13 mouse cellular contexts compared by ENCODE assay signal in the genomic region with DNA sequence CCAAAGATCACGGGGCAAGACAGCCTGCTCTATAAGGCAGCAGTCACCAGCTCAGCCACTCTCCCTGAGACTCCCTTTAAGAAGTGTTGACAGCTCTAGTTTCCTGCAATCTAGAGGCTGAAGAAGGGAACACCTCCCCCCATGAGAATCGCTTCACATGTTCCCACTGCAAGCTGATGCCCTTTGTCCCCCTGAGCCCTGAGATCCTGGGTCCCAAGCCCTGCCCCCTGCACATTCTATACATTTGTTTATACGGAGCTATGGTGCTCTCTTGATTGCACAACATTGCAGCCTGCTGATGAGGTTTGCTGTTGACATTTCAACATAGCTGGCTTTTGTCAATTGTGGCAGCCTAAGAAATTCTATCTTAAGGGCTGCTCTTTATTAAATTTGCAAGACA.
A peak's percentile ranks its signal among the peaks of the same experiment; 100 is the strongest.
DNase-seq lines count a peak whose midpoint lies in the region; ATAC-seq and TF ChIP-seq lines count a peak whose summit lies in the region.
"Had no signal": no experiment of that assay in that cellular context is flagged by ENCODE, and none has a peak within 500 bp of the region (broad histone marks: within the 10 kb centered on the region; RNA-seq: fewer than 3 reads in every experiment).

No protein-coding gene starts in this region.

- H3K4me3 ChIP-seq in lung, postnatal 0 days (ENCODE audit: low read depth, low read length): no peak overlapping the region
- H3K4me3 ChIP-seq in intestine, embryonic 15.5 days (replicated peaks): no peak overlapping the region
- no peak overlapping the region for H3K4me3 ChIP-seq in neural tube, embryonic 13.5 days
- H3K4me3 ChIP-seq: hindbrain, embryonic 15.5 days; megakaryocyte, embryonic 14.5 days had no signal

- H3K27me3 ChIP-seq in lung, postnatal 0 days (replicated peaks; ENCODE audit: insufficient read depth, low read length): no peaks in the 10 kb centered on the region
- no peaks in the 10 kb centered on the region for H3K27me3 ChIP-seq in intestine, embryonic 15.5 days (replicated peaks)
- no peaks in the 10 kb centered on the region for H3K27me3 ChIP-seq in neural tube, embryonic 13.5 days
- H3K27me3 ChIP-seq: hindbrain, embryonic 15.5 days; megakaryocyte, embryonic 14.5 days; Patski had no signal

- peak; percentile 62; the same call in 1 of the 2 replicates for TF ChIP-seq EP300 in lung, postnatal 0 days (IDR thresholded peaks at IDR 0.05)

- peak overlapping the region; percentile 27; the same call in 1 of the 2 replicates for H3K4me2 ChIP-seq in lung, postnatal 0 days (replicated peaks; ENCODE audit: low read depth, low read length)
- H3K4me2 ChIP-seq in intestine, embryonic 15.5 days (replicated peaks): peak overlapping the region; percentile 30
- no peak overlapping the region for H3K4me2 ChIP-seq in neural tube, embryonic 13.5 days
- H3K4me2 ChIP-seq: hindbrain, embryonic 15.5 days had no signal

- peak; percentile 69 for DNase-seq in heart, adult 11 months
- DNase-seq in heart, adult 18-20 months: no peak
- peak; percentile 74 for DNase-seq in lung, postnatal 0 days (ENCODE audit: low spot score)
- no peak for DNase-seq in lung, postnatal 14 days
- DNase-seq in thymus, postnatal 10 days (ENCODE audit: low spot score in 2 of 2): no peak
- no peak for DNase-seq in kidney, adult 8-10 months
- DNase-seq: adrenal gland, postnatal 25 days; cerebellum, adult 9-10 months had no signal

- no peak overlapping the region for H3K27ac ChIP-seq in lung, postnatal 0 days (ENCODE audit: low read length)
- H3K27ac ChIP-seq in intestine, embryonic 15.5 days: no peak overlapping the region
- peak overlapping the region; percentile 1; the same call in 1 of the 2 replicates for H3K27ac ChIP-seq in neural tube, embryonic 13.5 days (replicated peaks)
- H3K27ac ChIP-seq: hindbrain, embryonic 15.5 days had no signal

- no peaks in the 10 kb centered on the region for H3K9me3 ChIP-seq in lung, postnatal 0 days (ENCODE audit: low read length)
- no peaks in the 10 kb centered on the region for H3K9me3 ChIP-seq in intestine, embryonic 15.5 days
- H3K9me3 ChIP-seq in neural tube, embryonic 13.5 days: no peaks in the 10 kb centered on the region
- H3K9me3 ChIP-seq: hindbrain, embryonic 15.5 days had no signal

- ATAC-seq in lung, postnatal 0 days: peak; percentile 64
- ATAC-seq in intestine, embryonic 15.5 days: peak; percentile 85
- no peak for ATAC-seq in neural tube, embryonic 13.5 days (ENCODE audit: low read depth)
- ATAC-seq: Patski had no signal

- H3K9ac ChIP-seq in lung, postnatal 0 days (replicated peaks; ENCODE audit: low read depth): no peak overlapping the region
- H3K9ac ChIP-seq in intestine, embryonic 15.5 days: no peak overlapping the region
- 0 out of 2 replicates have a peak overlapping the region, but pooled peaks have one; percentile 12 for H3K9ac ChIP-seq in neural tube, embryonic 13.5 days
- H3K9ac ChIP-seq: hindbrain, embryonic 15.5 days had no signal

- H3K36me3 ChIP-seq in lung, postnatal 0 days (ENCODE audit: insufficient read depth, low read length): no peaks in the 10 kb centered on the region
- H3K36me3 ChIP-seq in intestine, embryonic 15.5 days: no peaks in the 10 kb centered on the region
- H3K36me3 ChIP-seq in neural tube, embryonic 13.5 days: no peaks in the 10 kb centered on the region
- H3K36me3 ChIP-seq: hindbrain, embryonic 15.5 days had no signal

- no peaks in the 10 kb centered on the region for H3K4me1 ChIP-seq in lung, postnatal 0 days (ENCODE audit: insufficient read depth, low read depth, low read length)
- peaks cover 25% of the 10 kb centered on the region for H3K4me1 ChIP-seq in intestine, embryonic 15.5 days (replicated peaks)
- peaks cover 43% of the 10 kb centered on the region for H3K4me1 ChIP-seq in neural tube, embryonic 13.5 days (replicated peaks)
- H3K4me1 ChIP-seq: megakaryocyte, embryonic 14.5 days had no signal

- 13% methylated on average over 3 of the region's 3 CpGs for WGBS in lung, postnatal 0 days
- WGBS in intestine, embryonic 15.5 days: 18% methylated on average over 3 of the region's 3 CpGs
- 31% methylated on average over 3 of the region's 3 CpGs for WGBS in neural tube, embryonic 13.5 days

- TF ChIP-seq CTCF in lung, postnatal 0 days (IDR thresholded peaks at IDR 0.05): no peak

Comparison
In these comparisons a context has a peak if more than half of its experiments do, and no peak if none do; other contexts are left out.
1. DNase-seq: peak in heart, adult 11 months (single experiment) and lung, postnatal 0 days (single experiment); none in heart, adult 18-20 months (0 of 2), lung, postnatal 14 days (single experiment), thymus, postnatal 10 days (0 of 2) and kidney, adult 8-10 months (0 of 2).